Mouse (Mus musculus) macrophage (primary cell): ENCODE results near the gene Copz1. TPM values are rescaled to one million over a fixed set of nuclear protein-coding genes. Genes with fewer than 3 reads are reported as not detected.

Experiments
- H3K27ac ChIP-seq: fragments of 350-480 bp; formaldehyde crosslinking; 2 replicates; pipeline ENCODE4 v1.9.0; 2021
- H3K36me3 ChIP-seq: fragments of 350-480 bp; formaldehyde crosslinking; 2 replicates; pipeline ENCODE4 v1.9.0; 2021; ENCODE audit errors: inconsistent target
- H3K4me3 ChIP-seq: fragments of 350-480 bp; formaldehyde crosslinking; 2 replicates; pipeline ENCODE4 v1.9.0; 2021; ENCODE audit errors: inconsistent target
- H3K79me2 ChIP-seq: fragments of 350-480 bp; formaldehyde crosslinking; 2 replicates; pipeline ENCODE4 v1.9.0; 2021; ENCODE audit errors: inconsistent target
- WGBS: methylation state at CpG from one replicate; pipeline ENCODE4 v1.1.7; 2026; ENCODE audit warnings: inconsistent platforms; ENCODE audit not compliant: missing documents; 5-methylcytosine and 5-hydroxymethylcytosine counted together
- polyA plus RNA-seq: library from polyadenylated mRNA; stranded (reverse); fragments of 250-400 nt; gene quantifications from 3 replicates; pipeline ENCODE4 v1.2.4, GENCODE M21; 2018; ENCODE audit warnings: inconsistent platforms
- total RNA-seq, 78 experiments: library from RNA; depleted of rRNA; stranded (reverse); fragments of 250-400 nt; gene quantifications; 1 replicate in 9 of 78; 2 replicates in 24 of 78; 3 replicates in 43 of 78; 4 replicates in 2 of 78; pipeline ENCODE4 v1.2.4; 2018; ENCODE audit warnings: inconsistent platforms in 56 of 78

Copz1 gene
- 10 to 100 TPM; 15.7 to 68.2 (median 42.7) TPM for total RNA-seq (2018; cell fraction: chromatin; rRNA removed)
- total RNA-seq (2018; cell fraction: cytosol; rRNA removed): 100 to 1,000 TPM; 109 to 211 (median 159) TPM
- 100 to 1,000 TPM in 7 of 26 experiments, 10 to 100 TPM in 19; 29.9 to 123 (median 77.5) TPM for total RNA-seq (2018; cell fraction: nucleus; rRNA removed)
- polyA plus RNA-seq: 123 to 145 TPM (median 136 TPM) in 3 replicates

DNA sequence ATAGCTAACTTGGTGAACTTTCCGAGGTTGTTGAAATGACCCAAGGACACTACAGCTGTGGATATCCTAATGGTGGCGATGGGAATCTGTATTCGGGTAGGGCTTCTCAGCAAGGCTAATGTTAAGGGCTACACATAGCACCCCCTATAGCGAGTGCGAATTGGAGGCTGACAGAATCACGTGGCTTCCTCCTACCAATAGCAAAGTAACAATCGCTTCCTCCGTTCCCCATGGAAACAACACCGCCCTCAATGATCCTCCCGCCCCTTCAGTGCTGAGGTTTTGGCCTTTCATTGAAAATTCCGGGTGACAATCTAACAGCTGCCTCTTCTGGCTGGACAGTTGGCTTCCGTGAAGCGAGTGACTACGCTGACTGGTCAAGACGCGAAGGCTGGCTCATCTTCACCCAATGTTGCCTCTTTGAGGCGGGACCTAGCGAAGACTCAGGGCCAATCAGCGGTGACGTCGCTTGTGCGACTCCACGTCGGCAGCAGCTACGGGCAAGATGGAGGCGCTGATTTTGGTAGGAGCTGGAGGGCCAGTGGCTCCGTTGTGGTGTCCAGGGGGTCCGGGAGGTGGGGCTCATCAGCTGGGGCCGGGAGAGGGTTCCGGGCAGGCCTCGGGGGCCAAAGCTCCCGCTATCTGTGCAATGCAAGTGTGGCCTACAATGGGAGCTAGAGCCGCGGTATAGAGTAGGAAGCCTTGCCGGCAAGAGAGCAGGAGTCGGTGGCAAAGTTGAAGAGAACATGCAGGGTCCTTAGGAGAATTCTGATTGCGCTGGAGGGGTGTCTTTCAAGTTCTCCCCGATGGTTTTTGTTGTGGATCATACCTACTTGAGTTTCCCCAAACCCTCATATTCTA, at the start of gene Copz1:
Gene Copz1, plus strand, starts transcription at position 296 of the 861 bp plus-strand sequence.
- peak within 1 kb of the TSS; percentile 64 for H3K27ac ChIP-seq
- no peaks in the 10 kb centered on the region for H3K36me3 ChIP-seq
- peaks cover 50% of the 10 kb centered on the region for H3K79me2 ChIP-seq
- peak within 1 kb of the TSS; percentile 97 for H3K4me3 ChIP-seq
- WGBS: under 1% methylated on average over 38 of the region's 38 CpGs

DNA sequence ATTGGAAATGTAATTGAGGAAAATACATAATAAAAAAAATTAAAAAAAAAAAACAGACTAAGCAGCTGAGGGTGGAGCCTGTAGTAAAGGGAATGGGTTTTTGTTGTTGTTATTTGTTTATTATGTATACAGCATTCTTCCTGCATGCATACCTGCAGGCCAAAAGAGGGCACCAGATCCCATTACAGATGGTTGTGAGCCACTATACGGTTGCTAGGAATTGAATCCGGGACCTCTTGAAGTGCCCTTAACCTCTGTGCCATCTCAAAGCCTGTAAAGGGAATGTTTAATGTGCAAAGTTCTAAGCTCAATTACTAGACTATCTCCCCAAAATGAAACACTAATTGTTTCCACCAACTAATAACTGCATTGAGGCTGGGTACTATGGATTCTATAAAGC, 48.4 kb upstream of the Copz1 start:
- WGBS: 96% methylated on average over 2 of the region's 2 CpGs
- Histone ChIP-seq H3K79me2 (peaks cover 100% of the 10 kb centered on the region), H3K36me3 (no peaks in the 10 kb centered on the region), H3K27ac (no peak overlapping the region), H3K4me3 (no peak overlapping the region)

DNA sequence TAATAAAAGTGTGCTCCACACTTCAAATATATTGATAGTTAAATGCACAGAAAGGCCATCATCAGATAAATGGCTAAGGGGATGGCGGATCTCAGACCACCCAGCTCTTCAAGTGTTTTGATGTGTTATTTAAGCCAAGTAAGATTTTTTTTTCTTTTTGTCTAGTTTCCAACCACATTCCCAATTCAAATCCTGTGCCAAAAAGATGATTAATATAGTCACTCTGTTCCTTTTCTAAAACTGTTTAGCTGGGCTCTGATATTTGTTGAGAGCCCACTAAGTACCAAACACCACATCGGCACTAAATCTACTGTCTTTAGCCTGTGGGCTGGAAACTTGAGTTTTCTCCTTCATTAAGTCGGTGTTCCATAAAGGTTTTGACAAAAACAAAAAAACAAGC, 45.5 kb upstream of the Copz1 start:
- Histone ChIP-seq H3K36me3 (no peaks in the 10 kb centered on the region), H3K4me3 (no peak overlapping the region), H3K27ac (no peak overlapping the region), H3K79me2 (peaks cover 100% of the 10 kb centered on the region)
- WGBS: 86% methylated on average over 3 of the region's 3 CpGs

DNA sequence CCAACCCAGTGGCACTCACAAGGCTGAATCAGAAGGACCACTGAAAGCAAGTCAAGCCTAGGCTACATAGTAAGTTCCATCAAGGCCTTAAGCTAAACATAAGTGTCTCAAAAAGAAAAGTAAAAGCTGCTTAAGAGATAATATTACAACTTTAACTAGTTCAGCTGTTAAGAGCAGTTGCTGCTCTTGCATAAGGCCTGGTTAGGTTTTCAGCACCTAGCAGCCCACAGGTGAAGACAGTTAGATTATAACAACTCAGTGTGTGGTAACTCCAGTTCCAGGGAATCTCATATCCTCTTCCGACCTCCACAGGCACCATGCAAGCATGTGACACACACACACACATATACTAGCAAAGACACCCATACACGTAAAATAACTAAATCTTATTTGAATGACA, 44.9 kb upstream of the Copz1 start:
- peaks cover 100% of the 10 kb centered on the region for H3K79me2 ChIP-seq
- H3K4me3 ChIP-seq: no peak overlapping the region
- no peaks in the 10 kb centered on the region for H3K36me3 ChIP-seq
- WGBS: 95% methylated on average over 2 of the region's 2 CpGs
- H3K27ac ChIP-seq: no peak overlapping the region

DNA sequence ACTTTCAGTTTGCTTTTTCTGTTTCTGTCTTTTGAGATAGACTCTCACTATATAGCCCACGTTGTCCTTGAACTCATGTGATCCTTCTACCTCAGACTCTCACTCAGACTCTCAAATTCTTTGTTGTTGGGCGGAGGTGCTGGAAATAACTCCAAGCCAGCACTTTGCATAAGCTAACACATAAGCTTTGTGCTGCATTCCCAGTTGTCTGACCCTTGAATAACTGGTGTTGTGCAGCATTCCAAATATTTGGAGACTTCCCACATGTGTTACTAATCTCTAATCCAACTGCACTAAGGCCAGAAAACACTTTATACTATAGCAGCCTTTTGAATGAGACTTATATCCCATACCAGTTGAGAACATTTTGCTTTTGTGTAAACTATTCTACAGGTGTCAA, 43.6 kb upstream of the Copz1 start:
- H3K36me3 ChIP-seq: no peaks in the 10 kb centered on the region
- H3K79me2 ChIP-seq: peaks cover 100% of the 10 kb centered on the region
- no peak overlapping the region for H3K4me3 ChIP-seq
- no peak overlapping the region for H3K27ac ChIP-seq
- 93% methylated on average over 2 of the region's 2 CpGs for WGBS

DNA sequence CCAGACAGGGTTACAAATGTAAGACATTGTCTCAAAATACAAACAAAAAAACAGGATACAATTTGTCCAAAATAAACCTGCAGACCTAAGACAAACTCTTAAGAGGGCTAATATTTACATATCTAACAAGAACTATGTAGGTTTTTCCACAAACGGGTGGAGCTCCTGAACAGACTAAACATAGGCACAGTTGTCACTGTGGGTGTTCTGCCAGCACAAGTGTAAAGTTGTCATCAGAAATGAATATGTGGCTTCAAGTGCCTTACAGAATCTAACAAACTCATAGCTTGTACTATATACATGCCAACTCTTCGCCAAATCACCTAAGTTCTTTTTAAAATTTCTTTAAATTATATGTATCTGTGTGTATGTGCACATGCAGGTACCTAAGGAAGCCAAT, 39.4 kb upstream of the Copz1 start:
- no peak overlapping the region for H3K4me3 ChIP-seq
- peaks cover 100% of the 10 kb centered on the region for H3K79me2 ChIP-seq
- 100% methylated on average over 1 of the region's 2 CpGs for WGBS
- no peaks in the 10 kb centered on the region for H3K36me3 ChIP-seq
- no peak overlapping the region for H3K27ac ChIP-seq

DNA sequence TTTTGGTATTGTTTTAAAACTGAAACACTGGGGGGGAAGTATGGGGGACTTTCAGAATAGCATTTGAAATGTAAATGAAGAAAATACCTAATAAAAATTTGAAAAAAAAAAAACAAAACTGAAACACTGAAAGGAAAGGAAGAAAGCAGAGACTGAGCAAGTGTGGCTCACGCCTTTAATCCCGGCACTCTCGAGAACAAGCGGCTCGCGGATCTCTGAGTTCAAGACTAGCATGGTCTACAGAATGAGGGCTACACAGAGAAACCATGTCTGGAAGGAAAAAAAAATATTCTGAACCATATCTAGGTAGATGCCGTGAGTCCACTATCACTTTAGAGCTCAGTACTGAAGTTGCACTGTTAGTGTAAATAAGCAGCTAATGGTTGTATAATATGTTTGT, 35.2 kb upstream of the Copz1 start:
- peaks cover 87% of the 10 kb centered on the region for H3K79me2 ChIP-seq
- H3K27ac ChIP-seq: no peak overlapping the region
- H3K4me3 ChIP-seq: no peak overlapping the region

DNA sequence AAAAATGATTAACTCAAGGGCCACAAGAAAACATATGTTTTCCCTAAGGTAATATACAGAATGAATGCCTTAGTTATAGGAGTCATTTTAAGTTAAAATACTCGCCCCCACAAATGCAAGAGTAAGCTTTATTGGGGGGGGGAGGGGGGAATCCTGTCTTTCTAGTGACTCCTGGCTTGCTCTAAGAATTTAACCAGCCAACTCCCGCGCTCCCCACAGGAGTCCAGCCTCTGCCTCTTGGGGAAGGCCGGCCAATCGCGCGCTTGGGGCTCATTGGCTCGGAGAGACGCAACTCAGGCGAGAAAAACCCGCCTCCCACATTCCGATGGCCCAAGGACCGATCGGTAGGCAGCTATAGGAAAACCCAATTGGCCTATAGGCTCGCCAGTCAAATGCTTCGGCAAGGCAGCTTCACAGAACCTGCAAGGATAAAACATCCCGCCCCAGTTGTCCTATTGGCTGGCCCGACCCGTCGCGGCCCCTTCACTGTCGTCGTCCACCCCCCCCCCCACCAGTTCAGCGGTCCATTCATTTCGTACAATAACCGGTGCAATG, 33.3 kb upstream of the Copz1 start:
- peak overlapping the region; percentile 72 for H3K4me3 ChIP-seq
- peaks cover 17% of the 10 kb centered on the region for H3K36me3 ChIP-seq
- WGBS: under 1% methylated on average over 26 of the region's 26 CpGs
- peak overlapping the region; percentile 90 for H3K27ac ChIP-seq
- H3K79me2 ChIP-seq: peaks cover 86% of the 10 kb centered on the region

More for the DNA sequence above, 35.2 kb upstream of the Copz1 start:
- WGBS: 78% methylated on average over 7 of the region's 7 CpGs
- peaks cover 1% of the 10 kb centered on the region; the same call in 1 of the 2 replicates for H3K36me3 ChIP-seq

DNA sequence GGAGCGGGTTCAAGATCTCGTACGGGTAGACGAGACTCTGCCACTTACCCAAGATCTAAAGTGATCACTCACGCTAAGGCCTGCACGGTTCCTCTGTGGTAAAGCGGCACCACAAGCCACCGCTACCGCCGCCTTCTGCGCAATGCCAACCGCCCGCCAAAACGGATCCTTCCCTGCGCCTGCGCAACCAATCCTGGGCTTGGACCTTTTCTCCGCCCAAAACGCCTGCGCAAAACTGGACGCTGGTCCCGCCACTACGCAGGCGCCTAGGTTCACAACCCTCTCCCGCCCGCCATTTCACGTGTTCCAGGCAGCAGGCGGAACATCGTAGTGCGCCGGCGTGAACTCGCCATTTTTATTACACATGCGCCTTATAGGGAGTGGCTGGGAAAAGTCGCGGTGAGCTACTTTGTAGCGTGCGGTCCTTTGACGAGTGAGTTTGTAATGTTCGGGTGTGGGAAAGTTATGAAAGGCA, 32.8 kb upstream of the Copz1 start, which contains the start of gene Cbx5:
Gene Cbx5, minus strand, starts transcription at position 132 of the 475 bp plus-strand sequence.
- Histone ChIP-seq H3K36me3 (peaks cover 17% of the 10 kb centered on the region), H3K27ac (peak within 1 kb of the TSS; percentile 90), H3K4me3 (peak within 1 kb of the TSS; percentile 72), H3K79me2 (peaks cover 81% of the 10 kb centered on the region)
- WGBS: under 1% methylated on average over 39 of the region's 39 CpGs

DNA sequence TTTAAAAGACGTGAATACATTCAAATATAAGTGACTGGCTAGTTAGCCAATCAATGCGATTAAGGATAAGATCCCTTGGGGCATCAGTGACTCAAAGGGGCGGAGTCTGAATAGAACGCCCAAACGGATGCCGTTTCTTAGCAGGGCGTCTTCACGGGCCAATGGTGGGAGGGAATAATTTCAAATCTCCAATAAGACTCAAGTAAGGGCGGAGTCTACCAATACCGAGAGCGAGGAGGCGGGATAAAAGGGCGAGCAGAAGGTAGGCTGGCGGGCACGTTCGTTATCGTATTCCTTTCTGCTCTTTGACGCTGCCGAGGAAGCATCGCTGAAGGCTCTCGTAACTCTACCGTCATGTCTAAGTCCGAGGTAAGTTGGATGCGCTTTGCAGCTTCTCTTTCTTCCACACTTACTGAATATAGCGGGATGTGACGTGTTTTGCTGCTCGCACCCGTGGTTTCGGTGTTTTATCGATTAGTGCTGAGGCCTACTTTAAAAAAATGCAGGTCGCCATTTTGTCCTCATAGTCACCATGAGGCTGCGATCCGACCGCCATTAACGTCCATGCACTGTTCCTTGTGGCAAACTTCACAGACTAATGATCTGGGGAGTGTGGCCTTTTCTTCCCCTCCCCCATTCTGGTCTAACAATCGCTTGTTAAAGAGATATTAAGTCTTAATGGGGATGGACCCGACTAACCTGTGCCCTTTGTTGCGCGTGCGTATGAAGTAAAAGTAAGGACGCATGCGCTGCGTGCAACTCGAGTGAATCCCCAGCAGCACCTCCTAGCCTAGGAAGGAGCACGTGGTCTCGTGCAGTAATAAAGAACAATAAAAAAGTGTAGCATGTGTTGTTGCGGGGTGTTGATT, 32.1 kb upstream of the Copz1 start, which contains the start of gene Hnrnpa1:
Gene Hnrnpa1, plus strand, starts transcription at position 273 of the 869 bp plus-strand sequence.
- Histone ChIP-seq H3K4me3 (peak within 1 kb of the TSS; percentile 72), H3K27ac (peak within 1 kb of the TSS; percentile 90), H3K79me2 (peaks cover 79% of the 10 kb centered on the region), H3K36me3 (peaks cover 23% of the 10 kb centered on the region)
- WGBS: under 1% methylated on average over 47 of the region's 47 CpGs

DNA sequence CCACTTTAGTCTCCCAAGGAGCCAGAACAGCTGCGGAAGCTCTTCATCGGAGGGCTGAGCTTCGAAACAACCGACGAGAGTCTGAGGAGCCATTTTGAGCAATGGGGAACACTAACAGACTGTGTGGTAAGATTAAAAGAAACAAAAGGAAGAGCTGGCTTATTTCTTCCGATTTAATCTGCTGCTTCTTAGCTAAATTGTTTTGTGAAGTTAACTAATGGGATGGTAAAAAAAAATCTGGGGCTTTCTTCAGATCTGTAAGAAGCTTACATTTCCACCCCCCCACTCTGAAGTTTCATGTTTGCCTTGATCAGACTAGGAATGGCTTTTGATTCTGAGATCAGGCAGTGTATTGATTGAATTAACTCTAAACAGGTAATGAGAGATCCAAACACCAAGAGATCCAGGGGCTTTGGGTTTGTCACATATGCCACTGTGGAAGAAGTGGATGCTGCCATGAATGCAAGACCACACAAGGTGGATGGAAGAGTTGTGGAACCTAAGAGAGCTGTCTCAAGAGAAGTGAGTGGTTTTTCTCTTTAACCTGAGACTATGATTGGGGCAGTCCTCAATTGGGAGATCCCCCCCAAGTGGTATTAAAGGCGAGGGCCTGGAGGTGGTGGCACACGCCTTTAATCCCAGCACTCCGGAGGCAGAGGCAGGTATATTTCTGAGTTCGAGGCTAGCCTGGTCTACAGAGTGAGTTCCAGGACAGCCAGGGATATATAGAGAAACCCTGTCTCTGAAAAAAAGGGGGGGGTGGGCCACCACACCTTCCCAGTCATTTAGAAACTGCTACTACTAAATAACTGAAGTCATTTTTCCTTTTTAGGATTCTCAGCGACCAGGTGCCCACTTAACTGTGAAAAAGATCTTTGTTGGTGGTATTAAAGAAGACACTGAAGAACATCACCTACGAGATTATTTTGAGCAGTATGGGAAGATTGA, 31.2 kb upstream of the Copz1 start:
- peak overlapping the region; percentile 90 for H3K27ac ChIP-seq
- WGBS: 1% methylated on average over 9 of the region's 12 CpGs
- H3K4me3 ChIP-seq: peak overlapping the region; percentile 72
- H3K36me3 ChIP-seq: peaks cover 32% of the 10 kb centered on the region
- peaks cover 70% of the 10 kb centered on the region for H3K79me2 ChIP-seq

DNA sequence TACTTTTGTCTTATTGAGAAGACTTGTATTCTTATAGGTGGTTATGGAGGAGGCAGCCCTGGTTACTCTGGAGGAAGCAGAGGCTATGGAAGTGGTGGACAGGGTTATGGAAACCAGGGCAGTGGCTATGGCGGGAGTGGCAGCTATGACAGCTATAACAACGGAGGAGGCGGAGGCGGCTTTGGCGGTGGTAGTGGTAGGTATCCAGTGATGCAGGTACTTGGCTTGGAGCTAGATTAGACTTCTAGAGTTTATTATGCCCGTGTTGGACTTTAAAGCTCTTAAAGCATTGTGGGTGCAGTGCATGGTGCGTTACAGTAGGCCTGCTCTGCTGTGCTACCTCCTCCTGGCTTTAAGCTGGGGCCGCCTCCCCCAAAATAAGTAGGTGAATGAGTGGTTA, 29.6 kb upstream of the Copz1 start:
- H3K4me3 ChIP-seq: no peak overlapping the region
- 38% methylated on average over 8 of the region's 8 CpGs for WGBS
- peaks cover 54% of the 10 kb centered on the region for H3K79me2 ChIP-seq
- H3K27ac ChIP-seq: no peak overlapping the region
- peaks cover 47% of the 10 kb centered on the region for H3K36me3 ChIP-seq

DNA sequence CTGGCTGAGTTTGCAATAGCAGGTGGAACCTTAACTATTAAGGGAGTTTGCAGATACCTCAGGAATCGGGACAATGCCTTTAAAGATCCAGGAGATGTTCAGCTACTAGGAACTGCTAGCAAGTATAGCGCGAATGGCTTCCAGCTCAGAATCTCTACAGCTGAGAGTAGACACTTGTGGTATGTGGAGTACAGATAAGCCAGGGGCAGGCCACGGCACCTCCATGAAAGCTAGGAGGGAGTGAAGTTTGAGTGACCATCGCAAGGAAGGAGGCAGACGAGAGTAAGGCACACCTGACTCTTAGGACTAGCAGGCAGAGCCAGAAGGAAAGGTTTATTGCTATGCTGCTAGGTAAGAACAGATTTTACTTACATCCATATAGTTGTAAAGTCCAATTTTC, 26.9 kb upstream of the Copz1 start:
- H3K27ac ChIP-seq: no peak overlapping the region
- WGBS: 78% methylated on average over 6 of the region's 6 CpGs
- no peak overlapping the region for H3K4me3 ChIP-seq
- H3K36me3 ChIP-seq: peaks cover 54% of the 10 kb centered on the region
- peaks cover 40% of the 10 kb centered on the region for H3K79me2 ChIP-seq
